Mouse (Mus musculus): Measurements from ENCODE around the gene Iqgap2. TPM values are rescaled to one million over a fixed set of nuclear protein-coding genes. Genes with fewer than 3 reads are reported as not detected.

Iqgap2 gene
- total RNA-seq, 2 experiments from 2014 or later, result 93.7 to 97.7 TPM

GRCm38 (mm10) chr13:95665644-95666356 lies 225.9 kb downstream of the Iqgap2 start:
- no peak for DNase-seq (ENCODE audit: low spot score in 2 of 2)

DNA sequence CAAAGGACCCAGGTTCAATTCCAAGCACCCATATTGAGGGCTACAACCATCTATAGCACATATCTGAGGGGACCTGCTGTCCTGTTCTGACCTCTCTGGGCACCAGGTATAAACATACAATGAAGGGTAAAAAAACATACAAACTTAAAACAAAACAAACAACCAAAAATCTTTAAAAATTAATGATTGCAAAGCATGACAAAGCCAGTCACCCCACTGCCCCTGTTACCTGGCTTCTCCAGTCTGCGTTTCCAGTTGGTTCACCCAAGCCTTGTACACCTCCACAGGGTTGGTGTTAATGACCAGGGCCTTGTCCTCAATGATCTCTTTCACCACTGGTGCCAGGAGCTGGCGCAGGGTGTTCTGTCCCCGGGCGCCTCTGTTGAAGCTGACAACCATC lies 227.9 kb downstream of the Iqgap2 start:
- no peak for DNase-seq (ENCODE audit: low spot score in 2 of 2)

DNA sequence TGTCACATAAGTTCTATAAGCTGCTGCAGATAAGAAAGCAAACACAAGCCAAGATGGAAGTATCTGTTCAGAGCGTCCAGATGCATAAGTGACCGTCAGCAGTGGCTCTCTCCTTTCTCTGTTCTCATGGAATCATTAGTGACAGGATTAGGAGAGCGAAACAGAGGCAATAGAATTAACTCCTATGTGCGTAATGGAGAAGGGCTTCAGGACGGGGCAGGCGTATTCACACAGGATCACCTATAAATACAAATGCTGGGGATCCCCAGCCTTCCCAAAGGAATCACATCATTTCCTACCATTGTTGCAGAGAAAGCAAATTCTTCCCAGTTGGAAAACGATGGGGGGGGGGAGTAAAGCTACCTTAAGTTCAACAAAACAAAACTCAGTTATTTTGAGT lies 232.3 kb downstream of the Iqgap2 start:
- no peak for DNase-seq (ENCODE audit: low spot score in 2 of 2)

DNA sequence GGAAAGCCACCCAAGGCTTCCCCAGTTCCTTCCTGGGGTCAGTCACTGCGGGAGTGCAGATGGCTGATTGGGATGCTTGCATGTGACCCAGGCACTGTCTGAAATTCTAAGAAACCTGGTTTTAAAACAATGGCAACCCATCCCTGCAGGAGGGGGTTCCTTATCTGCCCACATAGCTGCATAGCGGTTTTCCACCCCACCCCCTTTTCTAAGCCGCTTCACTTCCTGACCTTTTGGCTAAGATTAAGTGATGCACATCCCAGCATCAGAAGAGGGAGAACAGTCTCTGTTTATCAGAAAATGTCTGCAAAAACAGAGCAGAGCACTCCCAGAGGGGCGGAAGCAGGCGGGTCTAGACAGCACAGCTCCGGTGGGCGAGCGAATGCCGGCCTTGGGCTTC lies 234.6 kb downstream of the Iqgap2 start:
- DNase-seq (ENCODE audit: low spot score in 2 of 2), result no peak

DNA sequence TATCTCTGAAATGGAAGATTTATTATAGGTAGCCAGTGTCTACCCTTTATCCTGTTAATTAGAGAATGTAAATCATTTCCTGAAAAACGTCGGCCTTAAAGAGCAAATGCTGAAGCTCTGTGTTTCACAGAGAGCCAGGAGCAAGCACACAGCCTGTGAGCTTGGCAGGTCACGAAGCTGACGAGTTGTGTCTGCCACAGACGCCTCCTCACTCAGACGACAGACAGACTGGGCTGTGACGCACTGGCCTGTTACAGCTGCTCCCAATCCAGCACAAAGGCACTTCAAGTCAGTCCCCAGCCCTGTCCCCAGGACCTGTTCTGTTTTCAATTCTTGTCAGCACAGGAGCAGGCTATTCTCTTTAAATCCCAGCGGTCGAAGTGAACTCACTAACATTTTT lies 236.4 kb downstream of the Iqgap2 start:
- no peak for DNase-seq (ENCODE audit: low spot score in 2 of 2)

DNA sequence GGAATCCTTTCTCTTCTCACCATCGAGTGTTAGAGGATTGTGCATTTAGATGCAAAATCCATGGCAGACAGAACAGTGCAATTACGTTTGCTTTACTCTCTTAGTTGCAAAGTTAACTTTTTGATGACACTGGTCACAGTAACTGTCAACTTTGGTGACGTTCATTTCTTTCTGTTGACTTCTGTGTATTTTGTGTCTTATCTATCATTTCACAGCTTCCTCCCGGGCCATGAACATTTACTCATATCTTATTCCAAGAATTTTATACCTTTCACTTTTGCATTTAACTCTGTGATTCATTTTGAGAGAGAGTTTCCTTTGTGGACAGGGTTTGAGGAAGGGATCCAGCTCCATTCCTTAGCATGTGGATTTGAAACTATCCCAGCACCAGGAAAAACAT lies 238.0 kb downstream of the Iqgap2 start:
- no peak for DNase-seq (ENCODE audit: low spot score in 2 of 2)

GRCm38 (mm10) chr13:95651870-95652668 lies 239.7 kb downstream of the Iqgap2 start:
- DNase-seq (ENCODE audit: low spot score in 2 of 2), result no peak

DNA sequence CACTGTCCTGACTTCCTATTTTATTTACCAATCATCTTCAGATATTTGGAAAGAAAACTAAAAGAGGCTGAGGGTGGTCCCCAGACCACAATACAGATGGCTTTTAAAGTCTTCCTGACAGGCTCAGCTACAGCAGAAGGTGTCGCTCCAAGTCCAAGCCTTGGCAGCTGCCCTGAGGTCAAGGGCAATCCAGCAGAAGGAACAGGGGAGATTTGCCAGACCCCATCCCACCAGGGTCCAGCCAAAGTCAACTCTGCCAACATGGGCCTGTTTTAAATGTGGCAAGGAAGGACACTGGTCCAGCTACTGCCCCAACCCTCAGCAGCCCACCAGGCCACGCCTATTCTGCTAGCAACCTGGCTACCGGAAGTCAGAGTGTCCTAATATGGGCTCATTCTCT lies 241.8 kb downstream of the Iqgap2 start:
- DNase-seq (ENCODE audit: low spot score in 2 of 2), result no peak

DNA sequence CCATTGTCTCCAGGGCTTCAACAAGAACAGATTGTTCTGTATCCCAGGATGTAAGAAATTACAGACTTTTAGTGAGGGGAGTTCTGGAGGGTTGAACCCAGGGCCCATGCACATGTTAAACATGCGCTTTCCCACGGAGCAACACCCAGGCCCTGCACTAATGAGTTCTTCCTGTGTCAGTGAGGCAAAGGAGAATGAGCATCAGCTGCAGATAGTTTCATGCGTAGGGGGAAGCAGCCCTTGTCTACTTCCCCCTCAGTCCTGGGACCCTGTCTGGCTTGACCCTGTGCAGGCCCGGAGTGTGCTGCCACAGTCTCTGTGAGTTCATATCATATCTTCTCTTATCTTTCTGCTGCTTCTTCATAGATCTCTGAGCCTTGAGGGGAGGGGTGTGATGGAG lies 244.5 kb downstream of the Iqgap2 start:
- no peak for DNase-seq (ENCODE audit: low spot score in 2 of 2)

- no peak for DNase-seq (ENCODE audit: low spot score in 2 of 2)
Observed at GRCm38 (mm10) chr13:95646687-95647111, 245.0 kb downstream of the Iqgap2 start.

- no peak for DNase-seq (ENCODE audit: low spot score in 2 of 2)
Observed at GRCm38 (mm10) chr13:95643740-95644139, 248.0 kb downstream of the Iqgap2 start.

DNA sequence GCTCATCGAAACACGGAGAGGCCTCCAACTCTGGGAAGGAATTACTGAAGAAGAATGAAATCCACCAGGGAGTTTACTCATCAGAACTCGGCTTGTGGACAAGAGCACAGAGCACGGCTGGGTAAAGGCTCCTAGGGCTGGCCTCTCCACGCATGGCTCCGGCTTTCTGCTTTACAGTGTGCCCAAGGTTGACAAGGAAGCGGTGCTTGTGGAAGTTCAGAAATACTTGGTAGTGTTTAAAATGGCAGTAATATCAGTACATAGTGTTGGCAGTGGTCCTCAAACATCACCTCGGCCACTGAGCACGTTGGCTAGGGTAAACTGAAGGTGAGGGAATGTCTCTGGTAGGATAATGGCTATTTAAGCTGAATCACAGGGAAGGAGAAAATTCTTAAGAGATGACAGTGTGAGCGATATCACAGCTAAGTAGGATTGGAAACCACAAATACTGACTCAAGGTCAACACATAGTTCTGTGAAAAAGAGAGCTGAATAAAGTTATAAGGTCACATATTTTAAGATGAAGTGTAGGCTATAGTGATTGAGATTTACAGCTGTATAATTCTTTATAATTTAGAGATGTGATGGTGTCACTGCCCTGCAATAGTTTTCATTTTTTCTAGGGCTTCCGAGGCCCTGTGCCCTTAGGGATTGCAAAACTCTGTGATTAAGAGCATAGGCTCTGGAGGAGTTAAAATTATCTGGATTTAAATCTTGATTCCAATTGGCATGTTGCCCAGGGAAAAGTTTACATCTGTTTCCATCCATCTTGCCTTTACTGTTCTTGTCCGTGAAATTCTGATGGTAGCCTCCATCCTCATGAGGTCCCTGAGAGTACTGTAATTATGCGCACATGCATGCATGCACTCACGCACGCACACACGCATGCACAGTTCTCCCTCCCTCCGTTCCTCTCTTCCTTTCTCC lies 250.4 kb downstream of the Iqgap2 start:
- no peak for DNase-seq (ENCODE audit: low spot score in 2 of 2)

- no peak for DNase-seq (ENCODE audit: low spot score in 2 of 2)
Observed at GRCm38 (mm10) chr13:95640408-95640807, 251.3 kb downstream of the Iqgap2 start.

DNA sequence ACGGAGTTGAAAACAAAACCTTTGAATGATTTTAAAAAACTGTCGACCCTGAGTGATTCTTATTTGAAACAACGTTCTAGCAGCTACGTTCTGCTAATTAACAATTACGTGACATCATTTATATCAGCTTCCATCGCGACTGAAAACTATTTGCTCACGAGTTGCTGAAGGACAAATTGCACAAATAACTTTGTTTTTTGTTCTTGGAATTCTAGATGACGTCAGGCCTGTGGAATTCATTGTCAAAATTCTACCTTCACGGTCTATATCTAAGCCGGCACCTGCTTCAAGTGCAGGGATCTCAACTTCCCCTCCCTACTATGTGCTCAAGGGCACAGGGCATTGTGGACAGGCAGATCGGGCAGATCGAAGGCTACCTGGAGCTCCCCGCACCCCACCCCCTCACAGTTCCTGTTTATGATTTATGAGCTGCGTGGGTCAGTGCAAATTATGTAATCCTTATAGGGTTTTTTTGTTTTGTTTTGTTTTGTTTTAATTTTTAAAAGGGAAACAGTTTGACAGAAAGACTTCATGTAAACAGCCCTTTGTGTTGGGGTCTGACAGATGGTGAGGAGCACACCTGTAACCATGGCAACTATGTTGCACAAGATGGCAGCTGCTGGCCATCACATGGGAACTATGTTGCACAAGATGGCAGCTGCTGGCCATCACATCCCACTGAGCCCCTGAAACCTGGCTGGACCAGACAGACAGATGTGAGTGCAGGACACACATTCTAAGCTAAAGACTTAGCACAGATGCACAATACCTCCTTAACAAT lies 252.2 kb downstream of the Iqgap2 start:
- DNase-seq (ENCODE audit: low spot score in 2 of 2), result no peak

DNA sequence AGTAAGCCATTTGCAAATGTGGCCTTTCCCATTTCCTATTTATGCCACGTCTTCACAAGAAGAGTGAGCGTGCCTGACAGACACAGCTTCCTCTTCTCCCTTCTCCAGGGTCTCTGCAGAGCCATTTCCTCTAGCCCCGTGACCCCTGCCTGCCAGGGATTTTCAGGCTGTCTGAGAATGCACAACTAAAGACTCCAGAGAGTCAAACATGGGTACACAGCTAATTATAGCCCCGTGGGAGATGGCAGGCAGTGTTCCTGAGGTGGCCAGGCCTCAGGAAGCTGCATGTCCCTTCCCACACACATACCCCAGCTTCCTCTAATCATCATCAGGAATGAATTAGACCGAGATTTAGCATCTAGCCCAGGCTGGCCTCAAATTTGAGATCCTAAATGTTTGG lies 252.8 kb downstream of the Iqgap2 start:
- no peak for DNase-seq (ENCODE audit: low spot score in 2 of 2)

DNA sequence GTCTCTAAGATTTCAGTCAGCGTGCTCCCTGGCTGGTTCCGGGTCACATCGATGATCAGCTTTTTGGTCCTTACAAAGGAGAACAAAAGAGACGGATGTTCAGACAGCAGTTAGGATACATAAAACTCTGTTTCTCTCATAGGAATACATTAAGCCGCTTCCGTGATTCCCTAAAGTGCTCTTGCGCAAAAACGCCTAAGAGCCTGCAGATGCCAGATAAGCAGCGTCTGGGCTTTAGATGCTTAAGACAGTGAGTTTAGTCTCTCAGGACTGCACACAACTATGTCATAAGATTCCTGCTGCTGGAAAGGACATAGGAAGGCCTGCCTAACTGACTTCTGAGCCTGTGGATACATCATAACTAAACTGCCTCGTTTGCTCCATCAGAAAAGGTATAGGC lies 254.0 kb downstream of the Iqgap2 start:
- no peak for DNase-seq (ENCODE audit: low spot score in 2 of 2)

DNA sequence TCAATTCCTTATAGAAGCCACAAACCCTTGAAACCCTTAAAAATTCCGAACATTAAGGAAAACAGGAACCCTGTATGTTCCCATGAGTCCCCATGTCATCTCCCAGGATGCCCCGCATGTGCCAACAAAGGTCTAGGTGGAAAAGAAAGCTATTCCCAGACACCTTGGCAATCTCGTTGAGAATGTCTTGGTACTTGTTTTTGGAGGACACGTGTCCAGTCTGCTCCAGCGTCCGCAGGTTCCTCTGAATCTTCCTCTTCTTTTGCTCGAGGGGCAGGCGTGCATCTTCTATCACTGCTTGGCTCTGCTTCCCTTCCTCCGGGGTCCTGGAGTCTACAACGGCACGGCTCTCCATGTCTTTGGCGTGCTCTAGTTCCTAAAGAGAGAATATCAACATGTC lies 256.4 kb downstream of the Iqgap2 start:
- no peak for DNase-seq (ENCODE audit: low spot score in 2 of 2)

DNA sequence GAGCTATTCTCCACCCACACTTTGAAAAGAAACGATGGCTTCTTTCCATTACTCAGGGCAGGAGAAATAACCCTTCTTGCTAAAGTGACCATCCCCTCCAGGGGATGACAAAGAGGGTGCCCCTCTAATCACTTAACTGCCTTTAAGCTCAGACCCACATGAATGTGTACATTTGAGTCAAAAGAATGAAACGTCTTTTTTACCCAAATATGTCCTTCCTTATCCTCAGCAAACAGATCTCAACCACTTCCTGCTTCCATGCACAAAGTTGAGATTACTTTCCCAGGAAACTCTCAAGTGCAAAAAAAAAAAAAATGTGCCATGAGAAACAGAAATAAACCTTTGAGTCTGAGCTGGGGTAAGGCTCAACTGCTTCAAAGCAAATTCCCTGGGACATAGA lies 257.3 kb downstream of the Iqgap2 start:
- no peak for DNase-seq (ENCODE audit: low spot score in 2 of 2)

GRCm38 (mm10) chr13:95633384-95633783 lies 258.3 kb downstream of the Iqgap2 start:
- no peak for DNase-seq (ENCODE audit: low spot score in 2 of 2)

GRCm38 (mm10) chr13:95632144-95632543 lies 259.6 kb downstream of the Iqgap2 start:
- DNase-seq (ENCODE audit: low spot score in 2 of 2), result no peak

GRCm38 (mm10) chr13:95630747-95631146 lies 261.0 kb downstream of the Iqgap2 start:
- no peak for DNase-seq (ENCODE audit: low spot score in 2 of 2)
